Comparison of ENCODE assay signal across 8 mouse cellular contexts in the genomic region with DNA sequence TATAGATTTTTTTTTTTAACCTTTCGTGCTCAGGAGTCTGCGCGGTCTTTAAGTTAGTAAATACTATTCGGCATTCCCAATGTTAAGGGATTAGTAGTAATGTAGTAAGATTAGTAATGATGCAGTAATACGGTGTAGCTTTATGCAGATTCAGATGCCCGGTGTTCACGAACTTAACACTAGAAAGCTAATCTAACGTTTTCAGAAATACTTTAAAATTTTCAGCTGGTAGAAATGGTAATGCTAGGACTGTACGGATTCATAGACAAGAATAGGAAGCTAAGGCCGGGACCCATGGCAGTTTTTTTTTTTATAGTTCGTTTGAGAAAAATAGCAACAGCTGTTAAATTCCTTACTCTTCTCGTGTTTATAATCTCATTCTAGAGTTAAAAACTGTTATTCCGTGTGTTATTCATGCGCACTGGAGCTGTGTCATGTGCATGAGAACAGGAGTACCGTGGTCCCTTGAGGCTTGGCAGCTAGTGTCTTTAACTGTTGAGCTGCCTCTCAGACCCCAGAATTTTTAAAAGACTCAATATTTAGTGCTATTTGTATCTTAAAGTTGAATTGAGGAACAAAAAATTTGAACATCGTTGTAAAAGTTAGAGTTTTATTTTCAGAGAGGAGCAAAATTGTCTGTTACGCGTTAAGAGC. TPM values are rescaled to one million over a fixed set of nuclear protein-coding genes. Genes with fewer than 3 reads are reported as not detected.
DNase-seq lines count a peak whose midpoint lies in the region; ATAC-seq and TF ChIP-seq lines count a peak whose summit lies in the region.

No protein-coding gene starts in this region.

- H3K4me1 ChIP-seq in heart, embryonic 11.5 days (ENCODE audit: control insufficient read depth, insufficient read depth, low read length), result peaks cover 10% of the 10 kb centered on the region
- peaks cover 2% of the 10 kb centered on the region for H3K4me1 ChIP-seq in ES-Bruce4 (ENCODE audit: control insufficient read depth, insufficient read depth, low read length)
- H3K4me1 ChIP-seq in erythroblast, embryonic 14.5 days (ENCODE audit: control insufficient read depth), result peaks cover 28% of the 10 kb centered on the region
- H3K4me1 ChIP-seq in limb, embryonic 14.5 days (ENCODE audit: control insufficient read depth, insufficient read depth, low read length), result peaks cover 15% of the 10 kb centered on the region; the same call in 1 of the 2 replicates

- H3K4me3 ChIP-seq in heart, embryonic 11.5 days (ENCODE audit: low read depth, low read length), result peak overlapping the region; percentile 92
- peak overlapping the region; percentile 82 for H3K4me3 ChIP-seq in ES-Bruce4 (ENCODE audit: low read depth, low read length)
- H3K4me3 ChIP-seq in erythroblast, embryonic 14.5 days (replicated peaks), result peak overlapping the region; percentile 100
- H3K4me3 ChIP-seq in limb, embryonic 14.5 days (replicated peaks; ENCODE audit: low read length), result peak overlapping the region; percentile 95

- no peak for TF ChIP-seq EP300 in ES-Bruce4 (IDR thresholded peaks at IDR 0.05; ENCODE audit: insufficient read depth, low read depth, low read length)

- H3K36me3 ChIP-seq in heart, embryonic 11.5 days (ENCODE audit: control insufficient read depth, insufficient read depth, low read length), result no peaks in the 10 kb centered on the region
- H3K36me3 ChIP-seq in ES-Bruce4 (ENCODE audit: control insufficient read depth, insufficient read depth, low read length, poor library complexity, severe bottlenecking), result peaks cover 6% of the 10 kb centered on the region
- H3K36me3 ChIP-seq in erythroblast, embryonic 14.5 days (ENCODE audit: control insufficient read depth), result peaks cover 20% of the 10 kb centered on the region
- H3K36me3 ChIP-seq in limb, embryonic 14.5 days (ENCODE audit: control insufficient read depth, insufficient read depth, low read length), result peaks cover 5% of the 10 kb centered on the region

- peak overlapping the region; percentile 91 for H3K9ac ChIP-seq in heart, embryonic 11.5 days (ENCODE audit: low read depth, low read length)
- H3K9ac ChIP-seq in ES-Bruce4 (ENCODE audit: low read depth, poor library complexity, severe bottlenecking), result peak overlapping the region; percentile 85
- peak overlapping the region; percentile 96 for H3K9ac ChIP-seq in limb, embryonic 14.5 days (ENCODE audit: low read depth, low read length, severe bottlenecking)

- H3K4me2 ChIP-seq in heart, embryonic 11.5 days, result peak overlapping the region; percentile 71
- H3K4me2 ChIP-seq in limb, embryonic 14.5 days (replicated peaks; ENCODE audit: low read depth, low read length, severe bottlenecking), result peak overlapping the region; percentile 66

- ATAC-seq in heart, embryonic 11.5 days (replicated peaks; ENCODE audit: insufficient number of reproducible peaks, low FRiP score, low TSS enrichment), result no peak; the same call in 1 of the 2 replicates
- ATAC-seq in limb, embryonic 14.5 days (ENCODE audit: low FRiP score, low read depth), result no peak; the same call in 1 of the 2 replicates
- ATAC-seq in frontal cortex, adult (ENCODE audit: low TSS enrichment), result no peak

- no peak for TF ChIP-seq POLR2A in ES-Bruce4 (IDR thresholded peaks at IDR 0.05; ENCODE audit: insufficient read depth, low read length)
- TF ChIP-seq POLR2A in limb, embryonic 14.5 days (IDR thresholded peaks at IDR 0.05; ENCODE audit: borderline replicate concordance, extremely low read depth, insufficient read depth, insufficient read length), result no peak

- H3K9me3 ChIP-seq in heart, embryonic 11.5 days (replicated peaks; ENCODE audit: control insufficient read depth, low read length), result no peaks in the 10 kb centered on the region
- peaks cover 15% of the 10 kb centered on the region for H3K9me3 ChIP-seq in ES-Bruce4 (replicated peaks; ENCODE audit: control insufficient read depth, insufficient read depth, low read length, poor library complexity, severe bottlenecking)
- H3K9me3 ChIP-seq in erythroblast, embryonic 14.5 days (ENCODE audit: control insufficient read depth, low read length), result no peaks in the 10 kb centered on the region
- no peaks in the 10 kb centered on the region for H3K9me3 ChIP-seq in limb, embryonic 14.5 days (ENCODE audit: control insufficient read depth, low read length)

- WGBS in heart, embryonic 11.5 days (ENCODE audit: insufficient replicate concordance), result 14% methylated on average over 18 of the region's 18 CpGs
- 14% methylated on average over 18 of the region's 18 CpGs for WGBS in limb, embryonic 14.5 days

- TF ChIP-seq CTCF in ES-Bruce4 (IDR thresholded peaks at IDR 0.05; ENCODE audit: low read depth, low read length), result no peak

- no peak for DNase-seq in heart, adult 11 months
- peak; percentile 39 for DNase-seq in limb, embryonic 14.5 days (ENCODE audit: low spot score)
- peak; percentile 15 for DNase-seq in retina, postnatal 1 day
- DNase-seq in ovary, postnatal 10 days (ENCODE audit: low spot score), result no peak

- no peaks in the 10 kb centered on the region for H3K27me3 ChIP-seq in heart, embryonic 11.5 days (ENCODE audit: control insufficient read depth, insufficient read depth, low read length)
- H3K27me3 ChIP-seq in ES-Bruce4 (ENCODE audit: control insufficient read depth, insufficient read depth, low read length, poor library complexity, severe bottlenecking), result no peaks in the 10 kb centered on the region
- no peaks in the 10 kb centered on the region for H3K27me3 ChIP-seq in erythroblast, embryonic 14.5 days (ENCODE audit: control insufficient read depth)
- H3K27me3 ChIP-seq in limb, embryonic 14.5 days (ENCODE audit: control insufficient read depth, insufficient read depth, low read length), result no peaks in the 10 kb centered on the region

- H3K27ac ChIP-seq in heart, embryonic 11.5 days (ENCODE audit: low read depth, low read length), result no peak overlapping the region; the same call in 1 of the 2 replicates
- no peak overlapping the region for H3K27ac ChIP-seq in ES-Bruce4 (ENCODE audit: insufficient read depth, low read length)
- H3K27ac ChIP-seq in limb, embryonic 14.5 days (replicated peaks; ENCODE audit: low read depth, low read length), result no peak overlapping the region

RNA-seq across cellular contexts. Expression of a gene that starts 0.9 kb away (rescaled TPM):
- 40.0 and 46.5 TPM in 2 replicates for polyA plus RNA-seq in heart, embryonic 11.5 days (2014; fragmentation: Nextera tagmentation; extraction: Ambion mirVana)
- 126 and 135 TPM in 2 replicates for polyA plus RNA-seq in ES-Bruce4 (2011; ENCODE audit: insufficient read depth, insufficient read length, low read depth, missing spikeins)
- 0.24 and 0.36 TPM in 2 replicates for polyA plus RNA-seq in erythroblast, embryonic 14.5 days (2012)
- polyA plus RNA-seq in limb, embryonic 14.5 days (2012; rRNA removed), result 44.2 and 51.9 TPM in 2 replicates
- 58.2 and 63.0 TPM in 2 replicates for polyA plus RNA-seq in limb, embryonic 14.5 days (2014; fragmentation: Nextera tagmentation; extraction: Ambion mirVana)

RNA-seq across cellular contexts. Expression of a gene that starts 36.8 kb away (rescaled TPM):
- 504 and 510 TPM in 2 replicates for polyA plus RNA-seq in heart, embryonic 11.5 days (2014; fragmentation: Nextera tagmentation; extraction: Ambion mirVana)
- polyA plus RNA-seq in ES-Bruce4 (2011; ENCODE audit: insufficient read depth, insufficient read length, low read depth, missing spikeins), result 918 and 983 TPM in 2 replicates
- 3.2 and 3.5 TPM in 2 replicates for polyA plus RNA-seq in erythroblast, embryonic 14.5 days (2012)
- 187 and 335 TPM in 2 replicates for polyA plus RNA-seq in limb, embryonic 14.5 days (2012; rRNA removed)
- polyA plus RNA-seq in limb, embryonic 14.5 days (2014; fragmentation: Nextera tagmentation; extraction: Ambion mirVana), result 379 and 385 TPM in 2 replicates

RNA-seq across cellular contexts. Expression of a gene that starts 38.4 kb away (rescaled TPM):
- polyA plus RNA-seq in heart, embryonic 11.5 days (2014; fragmentation: Nextera tagmentation; extraction: Ambion mirVana), result 7.8 and 9.7 TPM in 2 replicates
- polyA plus RNA-seq in ES-Bruce4 (2011; ENCODE audit: insufficient read depth, insufficient read length, low read depth, missing spikeins), result 56.1 and 59.7 TPM in 2 replicates
- 0.09 and 0.20 TPM in 2 replicates for polyA plus RNA-seq in erythroblast, embryonic 14.5 days (2012)
- polyA plus RNA-seq in limb, embryonic 14.5 days (2012; rRNA removed), result 8.6 and 8.7 TPM in 2 replicates
- polyA plus RNA-seq in limb, embryonic 14.5 days (2014; fragmentation: Nextera tagmentation; extraction: Ambion mirVana), result 8.4 and 10.3 TPM in 2 replicates

Comparison
In these comparisons a context has a peak if more than half of its experiments do, and no peak if none do; other contexts are left out.
1. DNase-seq: peak in limb, embryonic 14.5 days (single experiment) and retina, postnatal 1 day (single experiment); none in heart, adult 11 months (single experiment) and ovary, postnatal 10 days (single experiment).
2. RNA of a gene that starts 0.9 kb away (polyA plus RNA-seq): 126 to 135 TPM in ES-Bruce4, 44.2 to 63.0 TPM in limb, embryonic 14.5 days and 40.0 to 46.5 TPM in heart, embryonic 11.5 days; 0.24 to 0.36 TPM in erythroblast, embryonic 14.5 days; every median in the first group is over 10 times any median in the second.
3. RNA of a gene that starts 36.8 kb away (polyA plus RNA-seq): 918 to 983 TPM in ES-Bruce4, 504 to 510 TPM in heart, embryonic 11.5 days and 187 to 385 TPM in limb, embryonic 14.5 days; 3.2 to 3.5 TPM in erythroblast, embryonic 14.5 days; every median in the first group is over 10 times any median in the second.
4. Peak in every context shown above with its lines, with median percentiles within 50 percentile points of each other: H3K4me3 ChIP-seq and H3K9ac ChIP-seq.